Mouse (Mus musculus) natural killer cell, adult 2 months (primary cell): ENCODE results near the gene Kcnip4.

Experiments used
- DNase-seq, 2 experiments: peaks; one replicate each; pipeline ENCODE4 v3.0.0; 2022; ENCODE audit warnings: low spot score in 2 of 2

The Kcnip4 gene

GRCm38 (mm10) chr5:49352061-49352460, 172.6 kb downstream of the Kcnip4 start:
- no peak for DNase-seq

GRCm38 (mm10) chr5:49350126-49350909, 174.4 kb downstream of the Kcnip4 start:
- DNase-seq = no peak

GRCm38 (mm10) chr5:49349541-49349940, 175.2 kb downstream of the Kcnip4 start:
- no peak for DNase-seq

GRCm38 (mm10) chr5:49348511-49348910, 176.2 kb downstream of the Kcnip4 start:
- DNase-seq = no peak

GRCm38 (mm10) chr5:49344606-49345005, 180.1 kb downstream of the Kcnip4 start:
- DNase-seq = no peak

- no peak for DNase-seq
These were observed 187.5 kb downstream of the Kcnip4 start for GRCm38 (mm10) chr5:49337164-49337563.

- DNase-seq = no peak
These were observed 191.6 kb downstream of the Kcnip4 start for GRCm38 (mm10) chr5:49333063-49333462.

GRCm38 (mm10) chr5:49329023-49329422, 195.7 kb downstream of the Kcnip4 start:
- no peak for DNase-seq

- no peak for DNase-seq
These were observed 206.0 kb downstream of the Kcnip4 start for GRCm38 (mm10) chr5:49318661-49319060.

- no peak for DNase-seq
These were observed 206.8 kb downstream of the Kcnip4 start for GRCm38 (mm10) chr5:49317869-49318268.

- DNase-seq = no peak
These were observed 217.9 kb downstream of the Kcnip4 start for GRCm38 (mm10) chr5:49306796-49307195.

- DNase-seq = no peak
These were observed 219.4 kb downstream of the Kcnip4 start for GRCm38 (mm10) chr5:49305321-49305720.

GRCm38 (mm10) chr5:49298654-49299053, 226.1 kb downstream of the Kcnip4 start:
- no peak for DNase-seq

GRCm38 (mm10) chr5:49292421-49292820, 232.3 kb downstream of the Kcnip4 start:
- no peak for DNase-seq

- no peak for DNase-seq
These were observed 232.9 kb downstream of the Kcnip4 start for GRCm38 (mm10) chr5:49291801-49292200.

GRCm38 (mm10) chr5:49285455-49286135, 239.1 kb downstream of the Kcnip4 start:
- no peak for DNase-seq

GRCm38 (mm10) chr5:49284776-49285175, 239.9 kb downstream of the Kcnip4 start:
- DNase-seq = no peak

GRCm38 (mm10) chr5:49283403-49283802, 241.3 kb downstream of the Kcnip4 start:
- no peak for DNase-seq

GRCm38 (mm10) chr5:49271864-49272263, 252.8 kb downstream of the Kcnip4 start:
- DNase-seq = no peak

GRCm38 (mm10) chr5:49268807-49269206, 255.9 kb downstream of the Kcnip4 start:
- no peak for DNase-seq

- no peak for DNase-seq
These were observed 265.4 kb downstream of the Kcnip4 start for GRCm38 (mm10) chr5:49259356-49259755.

- no peak for DNase-seq
These were observed 267.9 kb downstream of the Kcnip4 start for GRCm38 (mm10) chr5:49256850-49257249.

GRCm38 (mm10) chr5:49255983-49256382, 268.7 kb downstream of the Kcnip4 start:
- no peak for DNase-seq
